15 mouse cellular contexts compared by ENCODE assay signal in the genomic region with DNA sequence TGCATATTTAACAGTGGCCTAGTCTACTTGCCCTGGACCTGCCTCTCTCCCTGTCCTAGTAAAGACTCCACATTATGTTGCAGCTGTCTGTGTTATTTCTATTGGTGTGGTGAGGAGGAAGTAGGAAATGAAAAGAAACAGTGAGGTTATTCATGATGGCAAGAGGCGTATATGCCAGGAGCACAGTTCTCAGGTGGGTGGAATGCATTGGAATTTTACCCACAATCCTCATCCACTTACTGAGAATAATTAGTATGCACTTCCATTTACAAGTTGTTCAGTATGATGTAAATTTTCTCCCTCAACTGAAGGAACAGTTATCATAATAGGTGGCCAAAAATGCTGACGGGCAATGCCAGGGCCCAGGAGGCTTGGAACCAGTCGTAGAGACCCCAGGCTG. TPM values are rescaled to one million over a fixed set of nuclear protein-coding genes. Genes with fewer than 3 reads are reported as not detected.
DNase-seq lines count a peak whose midpoint lies in the region.
"Had no signal": no experiment of that assay in that cellular context is flagged by ENCODE, and none has a peak within 500 bp of the region (broad histone marks: within the 10 kb centered on the region; RNA-seq: fewer than 3 reads in every experiment).

No protein-coding gene starts in this region.

- intact Hi-C loops in left cerebral cortex, postnatal 4 days (cut with DNase I) = no loop called here

- peak; percentile 23 for DNase-seq in left cerebral cortex, adult 11 months (ENCODE audit: low spot score)
- no peak for DNase-seq in left cerebral cortex, postnatal 4 days
- DNase-seq in brain, adult 2 months (ENCODE audit: low read depth, low spot score) = peak; percentile 68
- DNase-seq in telencephalon, adult 2 months (ENCODE audit: low read depth, low spot score) = peak; percentile 36
- no peak for DNase-seq in urinary bladder, postnatal 25 days (ENCODE audit: low spot score)
- DNase-seq: adrenal gland, adult 2 months; adrenal gland, postnatal 10 days; adrenal gland, postnatal 25 days; cerebellum, adult 11-12 months; cerebellum, adult 2 months; cerebellum, adult 9-10 months; cerebellum, postnatal 25 days; forebrain, postnatal 0 days had no signal

RNA-seq across cellular contexts. Expression of a gene that starts 6.1 kb away (rescaled TPM):
- 100 to 1,000 TPM; 119 to 134 TPM for total RNA-seq in left cerebral cortex, postnatal 4 days (2021)
- total RNA-seq: MEL had no signal

RNA-seq across cellular contexts. Expression of a gene that starts 8.5 kb away (rescaled TPM):
- total RNA-seq in left cerebral cortex, postnatal 4 days (2021) = 10 to 100 TPM; 24.7 to 30.8 TPM

RNA-seq across cellular contexts. Expression of a gene that starts 23.3 kb away (rescaled TPM):
- not detected for total RNA-seq in left cerebral cortex, postnatal 4 days (2021)
- total RNA-seq: adrenal gland, postnatal 10 days; adrenal gland, postnatal 25 days; adrenal gland, postnatal 4 days; forebrain, postnatal 0 days; MEL had no signal

RNA-seq across cellular contexts. Expression of a gene that starts 49.9 kb away (rescaled TPM):
- total RNA-seq in left cerebral cortex, postnatal 4 days (2021) = 100 to 1,000 TPM; 214 to 225 TPM

RNA-seq across cellular contexts. Expression of a gene that starts 49.9 kb away (rescaled TPM):
- total RNA-seq in left cerebral cortex, postnatal 4 days (2021) = 1 to 10 TPM; 6.1 to 8.3 TPM

Comparison
In these comparisons a context has a peak if more than half of its experiments do, and no peak if none do; other contexts are left out.
1. DNase-seq: peak in left cerebral cortex, adult 11 months (single experiment), brain, adult 2 months (single experiment) and telencephalon, adult 2 months (single experiment); none in left cerebral cortex, postnatal 4 days (single experiment) and urinary bladder, postnatal 25 days (single experiment).